Mouse (Mus musculus): ENCODE results near the gene Tspan5.

- TF ChIP-seq CTCF (IDR thresholded peaks at IDR 0.05; ENCODE audit: low read depth, low read length), result no peak
- TF ChIP-seq POLR2A (IDR thresholded peaks at IDR 0.05; ENCODE audit: extremely low read depth, insufficient read depth, low read length), result no peak
Measured at GRCm38 (mm10) chr3:138753182-138753885, 11.3 kb downstream of the Tspan5 start.

Measured in liver, adult 2 months (tissue).